Mouse (Mus musculus) ES-Bruce4 (cell line): ENCODE data around the gene Ttl. TPM values are rescaled to one million over a fixed set of nuclear protein-coding genes. Genes with fewer than 3 reads are reported as not detected.

Experiments used
- H3K27ac ChIP-seq: 2 replicates; pipeline ENCODE4 v1.5.1; 2012; ENCODE audit warnings: low read length, inconsistent platforms; ENCODE audit not compliant: insufficient read depth
- H3K27me3 ChIP-seq: 2 replicates; pipeline ENCODE4 v1.6.1; 2012; ENCODE audit warnings: mild to moderate bottlenecking, low read length, inconsistent platforms; ENCODE audit not compliant: control insufficient read depth, poor library complexity, insufficient read depth, severe bottlenecking
- H3K36me3 ChIP-seq: 2 replicates; pipeline ENCODE4 v1.6.1; 2012; ENCODE audit warnings: inconsistent platforms, mild to moderate bottlenecking, low read length, moderate library complexity; ENCODE audit not compliant: control insufficient read depth, poor library complexity, insufficient read depth, severe bottlenecking
- H3K4me1 ChIP-seq: one replicate; pipeline ENCODE4 v1.8.1; 2011; ENCODE audit warnings: low read length; ENCODE audit not compliant: control insufficient read depth, insufficient read depth
- H3K4me3 ChIP-seq: 2 replicates; pipeline ENCODE4 v1.5.1; 2011; ENCODE audit warnings: low read depth, mild to moderate bottlenecking, low read length
- H3K9ac ChIP-seq: 2 replicates; pipeline ENCODE4 v1.6.1; 2012; ENCODE audit warnings: low read depth, mild to moderate bottlenecking, inconsistent platforms; ENCODE audit not compliant: poor library complexity, severe bottlenecking
- H3K9me3 ChIP-seq: replicated peaks from 2 replicates; pipeline ENCODE4 v1.6.1; 2012; ENCODE audit warnings: mild to moderate bottlenecking, low read length, inconsistent platforms; ENCODE audit not compliant: control insufficient read depth, poor library complexity, insufficient read depth, severe bottlenecking
- CTCF ChIP-seq: IDR thresholded peaks from one replicate; pipeline ENCODE4 v1.8.1; 2011; ENCODE audit warnings: low read depth, low read length
- EP300 ChIP-seq: IDR thresholded peaks from 2 replicates; pipeline ENCODE4 v1.6.1; 2011; ENCODE audit warnings: low read depth, low read length; ENCODE audit not compliant: insufficient read depth
- POLR2A ChIP-seq: IDR thresholded peaks from one replicate; pipeline ENCODE4 v1.8.1; 2011; ENCODE audit warnings: low read length; ENCODE audit not compliant: insufficient read depth
- polyA plus RNA-seq: library from polyadenylated mRNA; stranded (reverse); fragments of >200 nt; gene quantifications from 2 replicates; pipeline ENCODE4 v1.2.4, GENCODE M21; 2011; ENCODE audit warnings: low read depth; ENCODE audit not compliant: missing spikeins, insufficient read depth, insufficient read length

The Ttl gene
- polyA plus RNA-seq, 1 experiment, result 5.8 TPM

DNA sequence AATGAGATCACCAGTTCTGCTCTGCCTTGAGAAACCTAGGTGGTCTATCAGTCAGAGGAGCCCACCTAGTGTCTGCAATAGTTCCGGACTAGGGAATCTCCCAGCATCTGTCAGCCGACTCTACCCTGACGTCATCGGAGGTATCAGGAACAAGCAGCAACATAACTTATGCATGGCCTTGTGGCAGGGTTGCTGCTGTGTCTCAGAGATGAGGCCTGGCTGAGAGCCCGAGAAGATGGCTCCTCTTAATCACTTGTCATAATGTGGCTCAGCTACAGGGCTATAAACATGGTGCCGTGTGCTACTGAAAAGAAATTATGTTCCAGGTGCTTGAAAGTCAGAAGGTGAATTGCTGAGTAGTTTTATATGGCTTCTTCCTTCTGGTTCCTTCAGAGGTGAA lies 10.0 kb upstream of the Ttl start:
- H3K4me3 ChIP-seq, result no peak overlapping the region

DNA sequence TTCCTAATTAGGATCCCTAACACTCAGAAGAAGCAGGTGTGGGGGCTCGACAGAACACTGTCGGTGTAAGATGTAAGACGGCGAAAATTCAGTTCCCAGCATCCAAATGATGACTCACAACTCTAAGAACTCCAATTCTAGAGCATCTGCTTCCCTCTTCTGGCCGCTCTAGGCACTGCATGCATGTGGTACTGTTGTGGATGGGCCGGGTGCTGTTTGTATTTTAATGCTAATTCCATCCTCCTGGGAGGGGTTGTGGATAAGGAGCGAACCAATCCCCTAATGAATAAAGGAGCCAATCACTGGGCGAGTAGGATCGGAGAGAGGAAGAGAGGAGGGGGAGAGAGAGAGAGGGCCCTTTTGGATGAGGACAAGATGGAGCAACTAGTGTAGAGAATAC lies 9.1 kb upstream of the Ttl start:
- Histone ChIP-seq H3K9ac (no peak overlapping the region), H3K36me3 (no peaks in the 10 kb centered on the region), H3K4me1 (no peaks in the 10 kb centered on the region), H3K27ac (no peak overlapping the region), H3K4me3 (no peak overlapping the region), H3K9me3 (no peaks in the 10 kb centered on the region), H3K27me3 (no peaks in the 10 kb centered on the region)
- TF ChIP-seq CTCF, result peak; percentile 74
- no peak for TF ChIP-seq EP300

More for the DNA sequence above, 10.0 kb upstream of the Ttl start:
- TF ChIP-seq CTCF (no peak), EP300 (no peak), POLR2A (no peak)
- no peaks in the 10 kb centered on the region for H3K9me3 ChIP-seq
- H3K36me3 ChIP-seq, result no peaks in the 10 kb centered on the region
- no peak overlapping the region for H3K9ac ChIP-seq
- no peaks in the 10 kb centered on the region for H3K4me1 ChIP-seq
- H3K27ac ChIP-seq, result no peak overlapping the region
- H3K27me3 ChIP-seq, result no peaks in the 10 kb centered on the region

DNA sequence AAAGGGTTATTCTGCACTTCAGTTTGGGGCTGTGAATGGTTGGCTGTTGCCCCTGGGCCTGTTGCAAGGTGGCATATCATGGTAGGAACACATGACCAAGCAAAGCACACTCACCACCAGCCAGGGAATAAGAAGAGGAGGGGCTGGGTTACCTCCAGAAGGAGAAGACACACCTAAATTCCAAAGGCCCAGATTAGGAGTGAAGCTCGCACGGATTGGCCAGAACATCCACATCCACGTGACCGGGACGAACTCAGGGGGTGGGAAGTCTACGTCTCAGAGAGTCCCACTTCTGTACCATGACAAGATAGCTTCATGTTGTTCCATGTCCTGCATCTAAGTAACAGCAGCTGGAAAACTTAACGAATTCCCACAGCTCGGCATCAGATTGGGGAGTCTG lies 8.5 kb upstream of the Ttl start:
- no peaks in the 10 kb centered on the region for H3K27me3 ChIP-seq
- no peak overlapping the region for H3K4me3 ChIP-seq
- no peak overlapping the region for H3K27ac ChIP-seq
- no peak overlapping the region for H3K9ac ChIP-seq
- H3K9me3 ChIP-seq, result no peaks in the 10 kb centered on the region
- no peaks in the 10 kb centered on the region for H3K4me1 ChIP-seq
- H3K36me3 ChIP-seq, result no peaks in the 10 kb centered on the region
- TF ChIP-seq EP300, result no peak
- TF ChIP-seq POLR2A, result no peak
- TF ChIP-seq CTCF, result no peak

DNA sequence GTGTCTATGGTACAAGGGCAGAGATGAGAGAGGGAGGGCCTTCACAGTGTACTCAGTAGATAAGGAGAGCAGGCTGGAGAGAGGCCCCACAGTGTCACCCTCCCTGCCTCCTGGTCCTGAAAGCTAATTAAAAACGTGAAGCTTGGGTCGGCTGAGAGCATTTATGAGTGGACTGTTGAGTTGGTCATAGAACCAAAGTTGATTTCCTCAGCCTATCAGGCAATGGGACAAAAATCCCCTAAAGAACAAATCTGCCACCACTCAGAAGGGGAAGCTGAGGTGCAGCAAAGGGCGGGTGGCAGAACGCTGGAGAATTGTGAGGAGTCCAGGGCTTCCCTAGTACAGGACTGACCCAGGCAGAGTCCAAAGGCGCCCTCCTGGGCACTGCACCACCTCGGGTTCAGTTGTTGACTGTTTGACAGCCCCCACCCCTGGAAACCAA lies 7.8 kb upstream of the Ttl start:
- no peak overlapping the region for H3K4me3 ChIP-seq
- TF ChIP-seq POLR2A (no peak), CTCF (no peak)

DNA sequence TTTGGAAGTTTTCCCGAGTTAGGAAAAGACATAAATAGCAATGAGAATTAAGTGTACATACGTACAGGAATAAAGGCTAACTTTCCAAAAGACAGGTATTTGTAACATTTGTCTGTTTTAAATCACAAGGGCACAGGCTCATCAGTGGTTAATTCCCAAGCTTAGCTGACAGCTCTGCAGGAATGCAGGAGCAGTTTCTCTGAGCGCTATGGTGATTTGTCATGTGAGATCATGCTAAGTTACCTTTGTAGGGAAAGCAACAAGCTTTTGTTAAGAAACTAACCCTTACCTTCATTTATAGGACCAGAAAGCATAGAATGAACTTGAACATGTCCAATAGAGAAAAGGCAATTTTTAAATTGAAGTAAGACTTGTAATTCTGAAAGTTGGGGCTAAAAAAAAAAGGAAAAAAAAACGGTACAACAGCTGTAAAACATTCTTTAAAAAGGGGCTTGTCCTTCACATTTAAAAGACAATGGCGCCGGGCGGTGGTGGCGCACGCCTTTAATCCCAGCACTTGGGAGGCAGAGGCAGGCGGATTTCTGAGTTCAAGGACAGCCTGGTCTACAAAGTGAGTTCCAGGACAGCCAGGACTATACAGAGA lies 4.2 kb upstream of the Ttl start:
- no peaks in the 10 kb centered on the region for H3K36me3 ChIP-seq
- H3K9ac ChIP-seq, result no peak overlapping the region
- H3K9me3 ChIP-seq, result peaks cover 4% of the 10 kb centered on the region
- no peak overlapping the region for H3K27ac ChIP-seq
- no peaks in the 10 kb centered on the region for H3K27me3 ChIP-seq
- TF ChIP-seq POLR2A (no peak), CTCF (no peak), EP300 (no peak)
- no peaks in the 10 kb centered on the region for H3K4me1 ChIP-seq
- no peak overlapping the region for H3K4me3 ChIP-seq

More for the DNA sequence above, 7.8 kb upstream of the Ttl start:
- H3K36me3 ChIP-seq, result no peaks in the 10 kb centered on the region
- no peaks in the 10 kb centered on the region for H3K9me3 ChIP-seq
- H3K27me3 ChIP-seq, result no peaks in the 10 kb centered on the region
- no peak overlapping the region for H3K27ac ChIP-seq
- no peak overlapping the region for H3K9ac ChIP-seq
- no peaks in the 10 kb centered on the region for H3K4me1 ChIP-seq

DNA sequence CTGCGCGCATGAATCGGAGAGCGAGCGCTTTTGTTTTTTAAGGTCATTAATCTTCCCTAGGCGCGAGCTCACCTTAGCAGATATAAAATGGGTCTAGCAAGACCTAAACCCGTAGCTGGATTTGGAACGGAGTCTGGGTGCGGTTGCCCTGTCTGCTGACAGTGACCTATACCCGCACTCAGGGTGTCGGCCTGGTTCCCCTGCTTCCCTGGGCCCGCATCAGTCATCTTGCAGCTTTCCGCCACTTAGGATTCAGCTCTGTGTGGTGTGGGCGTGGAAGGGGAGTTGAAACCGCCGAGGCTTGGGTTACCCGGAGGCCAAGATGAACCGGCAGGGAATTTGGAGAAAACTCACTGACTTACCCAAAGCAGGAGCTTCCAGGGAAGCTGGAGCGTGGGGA lies 584 bp downstream of the Ttl start:
- H3K27me3 ChIP-seq, result no peaks in the 10 kb centered on the region
- TF ChIP-seq CTCF, result no peak
- no peak for TF ChIP-seq EP300
- TF ChIP-seq POLR2A, result no peak
- H3K4me1 ChIP-seq, result no peaks in the 10 kb centered on the region
- H3K36me3 ChIP-seq, result no peaks in the 10 kb centered on the region
- peak overlapping the region; percentile 91 for H3K9ac ChIP-seq
- H3K4me3 ChIP-seq, result peak overlapping the region; percentile 95
- peaks cover 13% of the 10 kb centered on the region for H3K9me3 ChIP-seq
- H3K27ac ChIP-seq, result no peak overlapping the region
